Mouse (Mus musculus) cerebellum, adult 11-12 months (tissue): Measurements from ENCODE around the gene Lemd2.

Source experiments
- DNase-seq: peaks from one replicate; pipeline ENCODE4 v3.0.0; 2022

Gene Lemd2

GRCm38 (mm10) chr17:27183667-27184292, 20.5 kb downstream of the Lemd2 start:
- DNase-seq, result no peak

- DNase-seq, result no peak
These were observed 21.9 kb downstream of the Lemd2 start for GRCm38 (mm10) chr17:27182401-27182800.

- no peak for DNase-seq
These were observed 22.6 kb downstream of the Lemd2 start for GRCm38 (mm10) chr17:27181666-27182065.

GRCm38 (mm10) chr17:27179681-27180280, 24.5 kb downstream of the Lemd2 start:
- DNase-seq, result no peak

GRCm38 (mm10) chr17:27178427-27179177, 25.7 kb downstream of the Lemd2 start:
- no peak for DNase-seq

- DNase-seq, result no peak
These were observed 26.2 kb downstream of the Lemd2 start for GRCm38 (mm10) chr17:27178019-27178418.

GRCm38 (mm10) chr17:27176754-27177153, 27.5 kb downstream of the Lemd2 start:
- DNase-seq, result no peak

- DNase-seq, result no peak
These were observed 28.0 kb downstream of the Lemd2 start for GRCm38 (mm10) chr17:27176287-27176686.

- DNase-seq, result no peak
These were observed 28.9 kb downstream of the Lemd2 start for GRCm38 (mm10) chr17:27175196-27175874.

GRCm38 (mm10) chr17:27173715-27174114, 30.6 kb downstream of the Lemd2 start:
- DNase-seq, result no peak

GRCm38 (mm10) chr17:27172459-27172858, 31.8 kb downstream of the Lemd2 start:
- no peak for DNase-seq

- no peak for DNase-seq
These were observed 33.1 kb downstream of the Lemd2 start for GRCm38 (mm10) chr17:27171121-27171520.

- peak; percentile 53 for DNase-seq
These were observed 34.1 kb downstream of the Lemd2 start for GRCm38 (mm10) chr17:27169952-27170695.

GRCm38 (mm10) chr17:27168569-27168968, 35.7 kb downstream of the Lemd2 start:
- DNase-seq, result no peak

GRCm38 (mm10) chr17:27167545-27167944, 36.7 kb downstream of the Lemd2 start, which contains the start of gene Ip6k3:
Ip6k3 (minus strand) TSS chr17:27167795.
- no peak for DNase-seq

GRCm38 (mm10) chr17:27166901-27167300, 37.4 kb downstream of the Lemd2 start:
- DNase-seq, result no peak

GRCm38 (mm10) chr17:27165054-27165773, 39.1 kb downstream of the Lemd2 start:
- DNase-seq, result no peak

- no peak for DNase-seq
These were observed 43.4 kb downstream of the Lemd2 start for GRCm38 (mm10) chr17:27160905-27161304.

- no peak for DNase-seq
These were observed 45.1 kb downstream of the Lemd2 start for GRCm38 (mm10) chr17:27159169-27159568.

GRCm38 (mm10) chr17:27158439-27158838, 45.8 kb downstream of the Lemd2 start:
- DNase-seq, result no peak

- DNase-seq, result no peak
These were observed 48.5 kb downstream of the Lemd2 start for GRCm38 (mm10) chr17:27155752-27156151.

GRCm38 (mm10) chr17:27154881-27155280, 49.4 kb downstream of the Lemd2 start:
- no peak for DNase-seq
